Mouse (Mus musculus) lung, postnatal 36 days (tissue): ENCODE measurements at regions not wholly inside any gene's neighbourhood (a gene's known extent, or its start where the extent isn't known, plus 50 kb on each side); places are given as distances from the start of the nearest gene placed in this dataset.

ENCODE experiments used
- DNase-seq: peaks from one replicate; pipeline ENCODE4 v3.0.0; 2022; ENCODE audit warnings: mixed read lengths

DNA sequence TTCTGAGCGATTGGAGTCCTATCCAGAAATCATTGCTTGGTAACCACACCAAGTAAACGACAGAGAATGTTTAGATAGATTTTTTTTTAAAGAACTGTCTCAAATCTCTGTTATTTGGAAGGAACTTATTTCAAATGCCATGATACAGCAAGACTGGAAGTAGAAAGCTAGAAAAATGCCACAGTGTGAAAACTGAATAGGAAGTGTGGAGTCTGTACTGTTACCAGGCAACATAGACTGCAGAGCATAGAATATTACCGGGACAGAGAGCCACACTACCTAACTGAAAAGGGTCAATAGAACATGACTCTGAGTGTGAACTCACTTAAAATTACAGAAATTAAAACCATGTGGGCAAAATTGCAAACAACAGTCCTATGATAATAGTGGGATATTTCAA is 52.4 kb upstream of the Adcy1 start:
- no peak for DNase-seq

DNA sequence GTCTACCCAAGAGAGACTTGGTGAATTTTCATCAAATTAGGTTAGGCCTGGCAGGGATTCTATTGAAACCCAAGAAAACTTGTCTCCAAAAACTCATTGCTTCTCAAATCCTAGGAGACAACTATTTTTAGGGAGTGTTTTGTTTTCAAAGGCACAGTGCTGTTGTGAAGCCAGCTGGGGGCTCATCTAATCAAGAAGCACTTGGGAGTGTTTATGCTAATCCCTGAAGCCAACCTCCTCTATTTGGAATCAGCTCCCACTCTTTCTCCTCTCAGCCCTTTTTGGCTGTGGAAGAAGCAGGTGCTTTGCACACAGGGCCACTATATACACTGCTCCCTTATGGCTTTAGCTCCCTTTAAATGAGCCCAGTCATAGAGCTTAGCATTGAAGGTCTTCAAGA is 64.0 kb upstream of the Adcy1 start:
- no peak for DNase-seq

DNA sequence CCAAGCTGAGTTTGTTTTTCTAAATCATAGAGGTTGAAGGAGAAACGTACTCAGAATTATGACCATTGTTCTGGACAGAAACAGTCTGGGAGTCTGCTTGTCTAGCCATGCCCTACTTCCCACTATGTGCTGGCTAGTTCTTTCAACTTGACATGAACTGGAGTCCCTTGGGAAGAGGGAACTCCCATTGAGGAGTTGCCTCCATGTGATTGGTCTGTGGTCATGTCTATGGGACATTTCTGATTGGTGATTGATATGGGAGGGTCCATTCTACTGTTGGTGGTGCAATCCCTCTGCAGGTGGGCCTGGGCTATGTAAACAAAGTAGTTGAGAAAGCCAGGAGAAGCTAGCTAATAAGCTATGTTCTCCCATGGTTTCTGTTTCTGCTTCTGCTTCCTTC is 64.5 kb upstream of the Adcy1 start:
- no peak for DNase-seq

DNA sequence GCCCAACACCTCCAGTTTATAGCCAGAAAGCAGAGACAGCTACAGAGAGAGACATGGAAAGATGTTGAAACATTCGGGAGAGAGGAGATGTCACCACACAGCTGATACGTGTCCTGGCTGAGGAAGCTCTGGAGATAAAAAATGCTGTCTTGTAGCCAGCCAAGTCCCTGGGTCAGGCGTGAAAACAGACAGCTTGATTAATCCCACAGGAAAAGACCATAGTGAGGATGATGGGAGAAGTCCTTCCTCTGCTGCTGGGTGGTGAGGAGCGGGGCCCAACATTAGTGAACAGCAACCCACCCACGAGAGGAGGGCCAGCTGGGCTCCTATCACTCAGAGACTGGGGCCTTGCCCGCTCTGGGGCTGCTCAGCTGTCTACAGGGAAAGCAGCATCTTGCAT is 65.8 kb upstream of the Adcy1 start:
- no peak for DNase-seq

DNA sequence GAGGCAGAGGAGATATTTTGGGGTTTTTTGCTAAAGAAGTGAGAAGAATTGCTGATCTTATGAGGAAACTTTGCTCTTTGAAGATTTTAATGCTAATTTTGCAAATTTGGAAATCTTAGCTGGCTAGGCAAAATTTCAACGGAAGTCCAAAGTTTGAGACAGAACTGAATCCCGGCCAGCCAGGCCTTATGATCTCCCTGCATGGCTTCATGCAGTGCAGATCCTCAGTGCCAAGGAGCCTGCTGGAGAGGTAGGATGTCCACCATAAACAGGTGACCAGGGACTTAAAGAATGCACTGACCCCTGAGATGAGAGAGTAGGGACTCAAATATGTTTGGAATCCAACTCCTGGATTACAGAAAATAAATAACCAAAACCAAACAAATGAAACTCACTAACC is 69.6 kb upstream of the Adcy1 start:
- DNase-seq: no peak

DNA sequence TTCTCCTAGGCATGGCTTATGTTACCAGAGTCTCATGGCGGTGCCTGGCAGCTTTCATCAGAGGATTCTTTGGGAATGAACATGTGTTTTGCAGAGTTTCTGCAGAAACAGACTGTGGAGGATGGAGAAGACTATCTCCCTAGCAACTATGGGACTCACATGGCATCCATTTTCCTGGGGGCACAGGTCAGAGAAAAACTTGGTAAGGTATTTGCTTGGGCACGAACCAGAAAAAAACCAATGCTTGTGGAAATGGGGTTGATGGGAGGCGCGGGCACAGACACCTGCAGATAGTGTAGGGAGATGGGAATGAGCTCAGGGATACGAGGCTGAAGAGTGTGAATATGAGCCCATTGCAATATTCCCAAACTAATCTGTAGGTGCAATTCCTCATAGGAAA is 71.7 kb upstream of the Adcy1 start:
- no peak for DNase-seq

DNA sequence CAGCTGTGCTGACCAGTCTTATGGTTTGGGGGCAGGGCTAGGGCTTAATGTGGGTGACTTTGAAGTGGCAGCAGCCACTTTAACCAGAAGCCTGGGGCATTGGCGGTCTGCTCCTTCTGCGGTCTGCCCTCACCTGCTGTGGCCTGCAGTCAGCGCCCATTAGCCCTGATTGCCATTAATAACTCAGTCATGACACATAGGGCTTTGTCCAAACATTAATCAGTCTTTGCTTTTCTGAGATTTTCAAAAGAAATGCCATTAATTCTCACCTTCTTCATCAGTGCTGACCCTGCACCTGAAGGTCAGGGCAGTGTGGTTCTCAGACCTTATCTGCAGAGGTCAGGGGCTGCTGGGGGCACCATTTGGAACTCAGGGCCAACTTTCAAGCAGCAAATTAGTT is 72.6 kb upstream of the Adcy1 start:
- no peak for DNase-seq

DNA sequence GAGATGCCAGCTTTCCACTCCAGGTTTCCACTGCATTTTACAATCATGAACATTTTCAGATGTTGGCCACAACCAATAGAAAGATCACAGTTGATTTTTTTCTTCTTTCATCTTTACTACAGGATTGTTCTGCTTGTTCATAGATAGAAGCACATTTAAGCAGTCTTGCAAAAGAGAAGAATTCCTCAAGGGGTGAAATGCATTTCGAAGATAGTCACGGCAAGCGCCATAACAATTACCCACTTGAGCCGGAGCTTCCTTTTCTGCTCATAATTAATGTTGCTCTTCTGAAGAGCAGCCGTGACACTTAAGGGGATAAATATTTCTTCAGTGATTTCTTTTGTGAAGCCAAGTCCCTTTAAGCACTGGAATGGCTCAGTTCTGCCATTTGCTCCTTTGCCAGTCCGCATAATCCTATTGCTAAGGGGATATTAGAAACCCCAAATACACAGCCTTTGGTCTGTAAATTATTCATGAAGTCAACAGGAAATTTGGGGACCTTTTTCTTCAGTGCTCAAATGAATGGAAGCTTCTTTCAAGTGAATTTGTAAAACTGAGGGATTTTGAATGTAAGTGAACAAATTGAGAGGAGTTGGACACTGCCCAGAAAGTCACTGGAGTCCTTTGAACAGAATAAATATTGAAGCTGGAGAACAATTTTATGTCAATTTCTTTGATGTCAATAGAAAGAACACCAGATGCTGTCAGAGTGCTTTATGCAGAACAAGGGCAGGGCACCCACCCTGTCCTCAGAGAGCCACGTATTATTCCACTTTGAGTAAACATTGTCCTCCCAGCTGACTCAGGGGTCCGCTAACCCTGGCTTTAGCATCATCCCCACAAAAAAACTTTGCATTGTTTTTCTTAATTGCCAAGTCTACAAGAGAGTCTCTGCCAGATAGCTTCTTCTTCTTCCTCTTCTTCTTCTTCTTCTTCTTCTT is 74.1 kb upstream of the Adcy1 start:
- DNase-seq: no peak

DNA sequence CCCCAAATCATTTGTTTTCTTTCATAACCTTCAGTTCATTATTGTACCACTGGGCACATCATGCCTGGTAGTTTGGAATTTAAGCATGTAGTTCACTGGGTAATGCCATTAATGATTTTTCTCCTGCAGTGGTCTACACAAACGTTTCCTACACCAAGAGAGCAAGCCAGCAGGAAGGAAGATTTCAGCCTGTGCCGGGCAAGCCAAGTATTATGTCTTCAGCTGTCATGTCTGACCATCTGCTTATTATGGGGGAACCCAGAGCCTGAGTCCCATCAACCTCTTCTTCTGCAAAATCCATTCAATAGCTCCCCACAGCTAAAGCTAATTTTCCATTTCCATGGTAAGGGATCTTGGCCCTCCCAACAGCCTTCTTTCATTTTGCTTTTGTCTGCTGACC is 75.3 kb upstream of the Adcy1 start:
- DNase-seq: no peak

DNA sequence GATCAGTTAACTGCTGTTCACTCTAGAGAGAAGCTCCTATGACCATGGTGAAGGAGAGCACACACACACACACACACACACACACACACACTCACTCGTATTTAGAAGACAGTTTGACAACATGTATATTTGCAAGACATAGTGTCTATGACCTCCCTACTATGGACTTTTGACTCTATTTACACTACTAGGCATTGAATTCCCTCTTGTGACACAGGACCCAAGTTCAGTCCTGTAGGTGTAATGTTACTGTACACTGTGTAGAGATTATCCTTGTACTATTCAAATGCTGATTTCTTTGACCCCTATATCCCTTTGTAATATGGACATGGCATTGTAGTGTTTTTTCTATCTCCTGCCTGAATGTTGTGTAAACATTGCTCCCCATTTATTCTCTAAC is 76.2 kb upstream of the Adcy1 start:
- no peak for DNase-seq

DNA sequence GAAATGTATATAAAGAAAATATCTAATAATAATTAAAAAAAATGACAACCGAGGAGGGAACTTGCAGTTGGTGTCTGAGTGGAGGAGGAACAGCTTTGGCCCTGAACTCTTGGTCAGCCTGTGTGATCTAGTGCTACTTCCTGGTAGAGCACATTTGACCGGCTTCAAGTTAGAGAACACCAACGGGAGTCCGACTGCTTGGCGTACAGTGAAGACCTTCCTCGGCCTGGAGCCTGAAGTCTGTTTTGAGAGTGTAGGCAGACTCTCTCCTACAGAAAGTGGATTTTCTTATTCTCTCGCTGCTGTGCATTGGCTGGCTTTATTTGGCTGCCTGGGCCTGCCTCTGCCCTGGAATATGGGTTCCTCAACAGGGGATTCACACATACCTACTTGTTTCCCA is 81.2 kb upstream of the Adcy1 start:
- no peak for DNase-seq

DNA sequence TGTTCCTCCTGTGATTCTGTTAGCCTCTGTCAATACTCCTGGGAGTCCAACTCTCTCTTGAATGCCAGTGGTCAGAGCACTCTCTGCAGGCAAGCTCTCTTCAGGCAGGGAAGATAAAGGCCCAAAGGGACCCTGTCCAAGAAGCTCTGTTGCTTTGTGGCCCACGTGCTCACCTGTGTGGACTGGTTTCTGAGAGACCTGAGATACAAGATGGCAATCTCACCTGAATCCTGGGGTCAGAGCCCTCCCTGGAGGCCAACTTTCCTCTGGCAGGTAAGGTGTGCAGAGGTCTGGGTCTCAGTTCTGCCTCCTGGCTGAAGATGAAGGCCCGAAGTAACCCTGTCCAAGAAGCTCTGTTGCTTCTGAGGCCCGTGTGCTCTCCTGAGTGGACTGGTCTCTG is 83.6 kb upstream of the Adcy1 start:
- no peak for DNase-seq

DNA sequence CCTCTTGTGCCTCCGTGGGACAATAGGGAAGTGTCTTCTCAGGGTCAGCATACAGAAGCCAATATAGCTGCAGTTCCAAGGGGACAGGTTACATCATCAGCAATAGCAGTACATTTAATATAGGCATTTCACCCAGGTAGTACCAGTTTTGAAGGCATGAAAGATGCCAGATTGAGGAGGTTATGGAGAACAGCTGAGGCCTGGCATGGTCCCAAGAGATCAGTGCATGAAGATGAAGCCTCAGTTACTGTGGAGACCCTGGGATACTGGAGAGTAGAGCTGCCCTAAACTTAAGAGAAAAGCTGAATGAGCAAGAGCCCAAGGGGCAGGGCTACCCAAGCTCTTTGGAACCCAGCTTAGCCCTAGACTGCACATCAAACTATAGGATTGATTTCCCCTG is 94.1 kb upstream of the Adcy1 start:
- DNase-seq: no peak

DNA sequence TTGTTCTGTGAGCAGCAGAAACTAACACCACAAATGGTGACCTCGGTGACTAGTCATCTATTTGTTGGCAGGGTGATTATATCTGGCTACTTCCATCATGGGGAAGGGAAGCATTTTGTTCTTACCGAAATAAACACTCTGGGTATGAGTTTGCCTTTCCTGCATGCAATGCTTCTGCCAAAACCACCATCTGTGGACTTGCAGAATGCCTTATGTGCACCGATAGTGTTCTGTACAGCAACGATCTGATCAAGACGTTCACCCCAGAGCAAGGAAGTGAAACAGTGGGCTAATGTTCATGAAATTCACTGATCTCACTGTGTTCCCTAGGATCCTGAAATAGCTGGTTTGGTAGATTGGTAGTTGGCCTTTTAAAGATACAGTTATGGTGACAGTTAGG is 96.3 kb upstream of the Adcy1 start:
- DNase-seq: no peak

DNA sequence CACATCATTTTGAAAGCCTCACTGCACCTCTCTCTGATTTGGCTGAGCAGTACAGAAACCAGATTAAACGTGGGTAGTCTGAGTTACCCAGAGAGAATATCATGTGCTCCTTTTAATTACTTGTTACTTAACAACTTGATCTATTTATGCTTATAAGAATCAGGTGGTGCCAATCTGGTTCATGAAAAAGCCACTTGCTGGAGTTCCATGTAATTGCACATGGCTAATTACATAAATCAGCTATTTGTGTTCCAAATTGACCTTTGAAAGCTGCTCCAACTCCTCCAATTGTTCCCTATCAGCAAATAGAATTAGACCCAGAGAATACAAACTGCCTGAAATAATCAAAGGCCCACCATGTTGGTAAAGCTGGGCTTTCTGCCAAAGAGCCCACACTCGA is 98.8 kb upstream of the Adcy1 start:
- no peak for DNase-seq

DNA sequence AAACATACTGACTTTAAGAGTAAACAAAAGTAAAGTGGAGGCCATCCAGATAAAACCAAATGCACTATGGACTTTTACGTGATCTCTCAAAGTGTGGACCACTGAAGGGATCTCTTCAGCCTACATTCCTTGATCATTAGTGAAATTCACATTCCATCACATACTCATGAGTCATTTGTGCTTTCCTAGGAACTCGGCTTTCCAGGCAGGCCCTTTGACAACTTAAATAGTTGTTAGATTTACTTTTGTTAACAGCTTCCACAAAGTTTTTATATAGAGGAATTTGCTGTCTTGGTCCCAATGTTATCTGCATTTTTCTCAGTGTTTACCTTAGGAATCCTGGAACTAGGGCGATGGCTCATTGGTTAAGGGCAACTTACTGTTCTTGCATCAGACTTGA is 99.7 kb upstream of the Adcy1 start:
- DNase-seq: no peak

DNA sequence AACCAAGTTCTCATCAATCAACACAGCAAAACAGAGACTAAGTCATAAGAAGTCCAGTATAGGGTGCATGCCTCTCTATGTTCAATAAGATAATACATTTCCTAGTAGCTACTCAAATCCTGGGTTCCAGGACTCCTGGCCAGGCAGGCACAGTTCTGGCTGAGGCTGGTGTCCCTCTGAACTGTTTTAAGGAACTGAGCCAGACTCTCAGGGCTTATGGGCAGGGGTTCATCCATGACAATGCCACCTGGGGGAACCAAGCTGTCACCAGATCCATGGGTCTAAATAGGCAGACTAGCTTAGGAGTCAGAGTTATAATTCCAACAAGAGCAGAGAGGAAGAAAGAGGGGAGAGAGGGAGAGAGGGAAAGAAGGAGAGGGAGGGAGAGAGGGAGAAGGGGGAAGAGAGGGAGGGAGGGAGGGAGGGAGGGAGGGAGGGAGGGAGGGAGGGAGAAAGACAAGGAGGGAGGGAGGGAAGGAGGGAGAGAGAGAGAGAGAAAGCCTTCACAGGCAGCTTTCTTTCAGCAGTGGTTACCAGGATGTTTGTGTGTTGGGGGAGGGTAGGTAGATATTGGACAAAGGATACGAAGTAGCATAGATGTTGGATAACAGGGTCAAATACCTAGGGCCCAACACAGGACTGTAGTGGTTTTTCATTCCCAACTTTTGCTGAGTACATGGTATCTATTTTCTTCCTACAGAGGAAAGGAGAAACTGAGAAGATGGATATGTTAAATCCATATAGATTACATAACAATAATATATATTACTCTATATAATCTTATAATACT is 100.3 kb upstream of the Adcy1 start:
- DNase-seq: no peak

DNA sequence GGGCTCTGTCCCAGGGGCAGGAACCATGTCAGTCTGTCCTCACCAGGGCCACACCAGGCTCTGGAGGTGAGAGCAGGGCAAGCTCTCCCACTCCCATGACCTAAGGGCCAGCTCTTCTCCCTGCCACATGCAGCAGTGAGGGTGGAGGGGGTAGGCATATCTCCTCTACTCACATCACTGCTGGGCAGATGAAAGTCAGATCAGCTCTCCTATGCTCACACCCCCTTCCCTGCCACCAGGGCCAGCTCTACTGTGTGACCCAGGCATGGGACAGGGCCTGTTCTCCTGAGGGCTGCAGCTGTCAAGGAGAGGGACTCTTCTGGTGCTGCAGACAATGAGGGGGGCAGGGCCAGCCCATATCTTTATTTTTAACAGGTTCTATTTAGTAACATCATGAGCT is 101.0 kb upstream of the Adcy1 start:
- DNase-seq: no peak

DNA sequence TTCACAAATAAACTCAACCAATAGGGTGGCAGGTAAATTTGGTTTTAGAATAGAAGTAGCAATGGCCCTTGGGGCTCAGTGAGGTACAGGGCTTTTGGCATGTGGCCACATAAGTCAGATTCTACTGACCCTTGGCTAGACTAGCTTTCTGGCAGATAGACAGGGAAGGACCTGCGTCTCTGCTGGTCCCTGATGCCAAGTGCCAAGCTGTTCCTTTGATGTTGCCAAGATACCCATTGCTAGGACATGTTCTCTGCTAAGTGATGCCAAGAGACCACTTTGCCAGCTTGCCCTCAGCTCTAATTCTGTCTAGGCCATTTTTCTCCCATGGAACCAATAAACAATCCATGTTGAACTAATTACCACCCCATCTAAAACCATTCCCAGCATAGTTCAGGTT is 110.5 kb upstream of the Adcy1 start:
- no peak for DNase-seq

DNA sequence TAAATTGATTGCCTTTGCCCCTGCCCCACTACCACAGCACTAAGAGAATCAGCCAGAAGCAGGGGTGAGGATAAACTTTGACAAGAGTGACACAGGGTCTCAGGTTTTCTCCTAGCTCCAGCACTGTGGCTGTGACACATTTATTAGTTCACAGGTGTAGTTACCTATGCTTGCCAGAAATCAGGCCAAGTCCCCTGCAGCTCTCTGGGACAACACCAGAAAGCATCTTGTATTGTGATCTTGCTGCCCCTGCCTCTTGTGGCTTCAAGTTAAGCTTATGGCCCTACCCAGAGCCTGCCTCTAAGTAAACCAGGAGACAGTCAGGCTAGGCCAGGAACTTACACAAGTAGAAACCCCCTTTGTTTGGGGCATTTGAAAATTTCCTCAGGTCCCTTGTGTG is 111.9 kb upstream of the Adcy1 start:
- no peak for DNase-seq

DNA sequence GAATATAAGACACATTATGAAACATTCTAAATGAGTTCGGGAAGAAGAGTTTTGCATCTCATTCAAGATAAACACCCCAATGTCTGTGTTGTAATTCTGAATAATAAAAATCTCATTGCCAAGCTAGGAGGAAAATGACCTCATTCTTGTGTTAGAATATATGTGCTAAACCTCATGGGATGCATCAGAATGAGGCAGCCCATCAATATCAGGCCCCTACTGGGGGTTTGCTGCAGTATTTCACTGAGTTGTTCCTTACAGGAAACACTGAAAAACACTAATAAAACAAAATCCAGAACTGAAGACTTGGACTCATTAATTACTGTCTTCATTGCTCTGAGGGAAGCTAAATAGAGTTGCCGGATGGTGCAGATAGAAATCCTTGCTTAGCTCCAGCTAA is 111.6 kb upstream of the Gm11983 start:
- no peak for DNase-seq

DNA sequence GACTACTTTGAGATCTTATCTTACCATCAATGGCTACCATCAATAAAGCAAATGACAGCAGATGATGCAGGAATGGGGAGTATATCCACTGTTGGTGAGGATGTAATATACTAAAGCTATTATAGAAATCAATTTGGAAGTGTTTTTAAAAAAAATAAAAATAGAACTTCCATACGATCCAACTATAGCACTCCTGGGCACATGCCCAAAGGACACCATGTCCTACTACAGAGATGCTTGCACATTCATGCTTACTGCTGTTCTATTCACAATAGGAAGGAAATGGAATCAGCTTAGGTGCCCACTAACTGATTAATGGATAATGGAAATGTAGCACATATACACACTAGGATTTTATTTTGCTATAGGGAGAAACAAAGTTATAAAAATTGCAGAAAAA is 96.7 kb upstream of the Gm11983 start:
- DNase-seq: no peak

DNA sequence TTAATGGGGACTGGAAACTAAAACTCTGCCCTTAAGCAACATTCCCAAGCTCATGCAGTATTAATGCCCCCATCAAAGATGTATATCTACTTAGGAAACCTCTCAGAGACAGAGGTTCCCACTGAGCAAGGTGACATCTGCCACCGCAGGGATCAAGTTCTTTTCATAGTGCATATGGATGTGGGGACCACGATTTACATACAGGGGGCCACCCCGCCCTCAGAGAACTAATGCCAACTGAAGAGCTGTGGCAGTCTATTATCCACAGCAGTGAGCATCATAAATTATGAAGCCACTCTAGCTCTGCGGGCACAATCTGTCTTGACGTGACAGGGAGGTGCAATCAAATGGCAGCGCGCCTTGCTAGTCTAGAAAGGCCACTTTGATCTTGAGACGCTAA is 88.6 kb upstream of the Gm11983 start:
- no peak for DNase-seq

DNA sequence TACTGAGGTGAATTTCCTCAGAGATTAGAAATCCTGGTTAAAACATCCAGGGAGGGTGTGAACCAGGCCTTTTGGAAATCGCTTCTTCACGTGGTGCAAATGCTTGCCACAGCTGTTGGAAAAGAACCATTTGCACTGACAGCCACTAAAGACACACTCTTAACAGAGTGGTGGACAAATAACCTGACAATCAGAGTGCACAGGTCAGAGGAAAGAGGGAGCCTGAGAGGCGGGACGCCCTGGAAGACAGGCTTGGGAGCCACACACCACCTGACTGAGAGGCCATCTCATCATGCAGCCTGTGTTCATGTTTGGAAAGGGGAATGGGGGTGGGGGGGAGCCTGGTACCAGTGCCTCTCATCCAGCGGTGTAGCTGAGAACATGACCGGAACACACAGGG is 87.0 kb upstream of the Gm11983 start:
- DNase-seq: no peak
